Mouse (Mus musculus) heart, embryonic 16.5 days (tissue): ENCODE measurements at regions not wholly inside any gene's neighbourhood (a gene's known extent, or its start where the extent isn't known, plus 50 kb on each side); places are given as distances from the start of the nearest gene placed in this dataset.

Source experiments
- ATAC-seq: fragments of 200-750 bp; cut with Nextera tagmentation; replicated peaks from 2 replicates; pipeline ENCODE4 v1.8.0; 2017; ENCODE audit warnings: moderate number of reproducible peaks; ENCODE audit not compliant: insufficient read depth, low FRiP score; ENCODE audit errors: extremely low read depth
- H3K27ac ChIP-seq: fragments of 300-500 bp; sonication (generic); 2 replicates; pipeline ENCODE4 v1.5.1; 2014; ENCODE audit warnings: mild to moderate bottlenecking, low read length, control low read depth, moderate library complexity
- H3K27me3 ChIP-seq: fragments of 300-500 bp; sonication (generic); 2 replicates; pipeline ENCODE4 v1.6.1; 2014; ENCODE audit warnings: low read length, mixed read lengths; ENCODE audit not compliant: control insufficient read depth, insufficient read depth
- H3K36me3 ChIP-seq: fragments of 300-500 bp; sonication (generic); 2 replicates; pipeline ENCODE4 v1.6.1; 2014; ENCODE audit not compliant: control insufficient read depth, insufficient read depth
- H3K4me1 ChIP-seq: fragments of 300-500 bp; sonication (generic); 2 replicates; pipeline ENCODE4 v1.6.1; 2014; ENCODE audit warnings: low read length, mixed read lengths; ENCODE audit not compliant: control insufficient read depth, insufficient read depth
- H3K4me2 ChIP-seq: fragments of 300-500 bp; sonication (generic); 2 replicates; pipeline ENCODE4 v1.6.1; 2014; ENCODE audit warnings: low read depth, mild to moderate bottlenecking, control low read depth, low read length
- H3K4me3 ChIP-seq: fragments of 300-500 bp; sonication (generic); 2 replicates; pipeline ENCODE4 v1.5.1; 2014; ENCODE audit warnings: mild to moderate bottlenecking, control low read depth, low read length
- H3K9ac ChIP-seq: fragments of 300-500 bp; sonication (generic); 2 replicates; pipeline ENCODE4 v1.6.1; 2014; ENCODE audit warnings: low read length, control low read depth
- H3K9me3 ChIP-seq: fragments of 300-500 bp; sonication (generic); replicated peaks from 2 replicates; pipeline ENCODE4 v1.6.1; 2016; ENCODE audit warnings: low read length; ENCODE audit not compliant: control insufficient read depth
- WGBS: fragments of 180-500 bp; shearing (Covaris S2); extraction: QIAGEN DNeasy Blood & Tissue Kit; methylation state at CpG from one replicate; pipeline ENCODE4 v1.1.7; 2014; 5-methylcytosine and 5-hydroxymethylcytosine counted together

GRCm38 (mm10) chr8:11967670-11968069 is 127.4 kb downstream of the Tex29 start:
- Histone ChIP-seq H3K9me3 (no peaks in the 10 kb centered on the region), H3K4me3 (no peak overlapping the region), H3K9ac (no peak overlapping the region), H3K4me1 (no peaks in the 10 kb centered on the region), H3K4me2 (no peak overlapping the region), H3K36me3 (no peaks in the 10 kb centered on the region), H3K27me3 (no peaks in the 10 kb centered on the region), H3K27ac (no peak overlapping the region)
- 78% methylated on average over 7 of the region's 7 CpGs for WGBS
- no peak for ATAC-seq

GRCm38 (mm10) chr8:11970515-11970914 is 130.2 kb downstream of the Tex29 start:
- Histone ChIP-seq H3K4me1 (no peaks in the 10 kb centered on the region), H3K27me3 (no peaks in the 10 kb centered on the region), H3K9ac (no peak overlapping the region), H3K27ac (no peak overlapping the region), H3K4me3 (no peak overlapping the region), H3K9me3 (peaks cover 3% of the 10 kb centered on the region; the same call in 1 of the 2 replicates), H3K36me3 (no peaks in the 10 kb centered on the region), H3K4me2 (no peak overlapping the region)
- WGBS: 79% methylated on average over 9 of the region's 9 CpGs
- ATAC-seq: no peak

- no peak overlapping the region for H3K4me2 ChIP-seq
- no peak overlapping the region for H3K27ac ChIP-seq
- no peak overlapping the region for H3K9ac ChIP-seq
- peaks cover 3% of the 10 kb centered on the region; the same call in 1 of the 2 replicates for H3K9me3 ChIP-seq
- no peak for ATAC-seq
- no peaks in the 10 kb centered on the region for H3K4me1 ChIP-seq
- no peaks in the 10 kb centered on the region for H3K27me3 ChIP-seq
- H3K36me3 ChIP-seq: no peaks in the 10 kb centered on the region
- H3K4me3 ChIP-seq: no peak overlapping the region
- 67% methylated on average over 10 of the region's 10 CpGs for WGBS
Measured at GRCm38 (mm10) chr8:11973436-11973835, 133.2 kb downstream of the Tex29 start.

GRCm38 (mm10) chr8:11977121-11977520 is 136.8 kb downstream of the Tex29 start:
- peaks cover 3% of the 10 kb centered on the region; the same call in 1 of the 2 replicates for H3K9me3 ChIP-seq
- ATAC-seq: no peak
- H3K4me3 ChIP-seq: no peak overlapping the region
- no peak overlapping the region for H3K27ac ChIP-seq
- no peaks in the 10 kb centered on the region for H3K27me3 ChIP-seq
- H3K4me2 ChIP-seq: no peak overlapping the region
- no peaks in the 10 kb centered on the region for H3K36me3 ChIP-seq
- no peak overlapping the region for H3K9ac ChIP-seq
- 78% methylated on average over 9 of the region's 9 CpGs for WGBS
- no peaks in the 10 kb centered on the region for H3K4me1 ChIP-seq

- H3K9ac ChIP-seq: no peak overlapping the region
- H3K4me3 ChIP-seq: no peak overlapping the region
- ATAC-seq: no peak
- no peaks in the 10 kb centered on the region for H3K27me3 ChIP-seq
- no peak overlapping the region for H3K4me2 ChIP-seq
- H3K4me1 ChIP-seq: no peaks in the 10 kb centered on the region
- no peaks in the 10 kb centered on the region for H3K36me3 ChIP-seq
- no peak overlapping the region for H3K27ac ChIP-seq
- H3K9me3 ChIP-seq: peaks cover 3% of the 10 kb centered on the region; the same call in 1 of the 2 replicates
- WGBS: 52% methylated on average over 1 of the region's 1 CpGs
Measured at GRCm38 (mm10) chr8:11979056-11979455, 138.8 kb downstream of the Tex29 start.

GRCm38 (mm10) chr8:11981458-11981857 is 141.2 kb downstream of the Tex29 start:
- Histone ChIP-seq H3K27ac (no peak overlapping the region), H3K4me3 (no peak overlapping the region), H3K27me3 (no peaks in the 10 kb centered on the region), H3K36me3 (no peaks in the 10 kb centered on the region), H3K4me2 (no peak overlapping the region), H3K9ac (no peak overlapping the region), H3K4me1 (no peaks in the 10 kb centered on the region), H3K9me3 (no peaks in the 10 kb centered on the region)
- WGBS: 74% methylated on average over 2 of the region's 2 CpGs
- ATAC-seq: no peak

- no peak overlapping the region for H3K9ac ChIP-seq
- H3K4me2 ChIP-seq: no peak overlapping the region
- H3K27ac ChIP-seq: no peak overlapping the region
- H3K9me3 ChIP-seq: no peaks in the 10 kb centered on the region
- no peaks in the 10 kb centered on the region for H3K4me1 ChIP-seq
- WGBS: 73% methylated on average over 20 of the region's 20 CpGs
- no peak overlapping the region for H3K4me3 ChIP-seq
- no peaks in the 10 kb centered on the region for H3K36me3 ChIP-seq
- peaks cover 3% of the 10 kb centered on the region; the same call in 1 of the 2 replicates for H3K27me3 ChIP-seq
- ATAC-seq: no peak
Measured at GRCm38 (mm10) chr8:11990024-11990423, 149.8 kb downstream of the Tex29 start.

GRCm38 (mm10) chr8:11999736-12000458 is 159.6 kb downstream of the Tex29 start:
- no peak for ATAC-seq

GRCm38 (mm10) chr8:12000459-12000789 is 160.2 kb downstream of the Tex29 start:
- 56% methylated on average over 2 of the region's 2 CpGs for WGBS

More at GRCm38 (mm10) chr8:11999736-12000458, 159.6 kb downstream of the Tex29 start:
- WGBS: 38% methylated on average over 23 of the region's 23 CpGs
- no peak overlapping the region for H3K27ac ChIP-seq
- no peaks in the 10 kb centered on the region for H3K9me3 ChIP-seq
- no peak overlapping the region for H3K9ac ChIP-seq
- peaks cover 39% of the 10 kb centered on the region for H3K27me3 ChIP-seq
- H3K4me1 ChIP-seq: no peaks in the 10 kb centered on the region
- H3K4me2 ChIP-seq: no peak overlapping the region
- no peak overlapping the region for H3K4me3 ChIP-seq
- H3K36me3 ChIP-seq: no peaks in the 10 kb centered on the region

More at GRCm38 (mm10) chr8:12000459-12000789, 160.2 kb downstream of the Tex29 start:
- Histone ChIP-seq H3K4me1 (no peaks in the 10 kb centered on the region), H3K4me2 (no peak overlapping the region), H3K27me3 (peaks cover 39% of the 10 kb centered on the region), H3K9me3 (no peaks in the 10 kb centered on the region), H3K9ac (no peak overlapping the region), H3K4me3 (no peak overlapping the region), H3K36me3 (no peaks in the 10 kb centered on the region), H3K27ac (no peak overlapping the region)
- ATAC-seq: no peak
